ENCODE assay signal across 15 mouse cellular contexts in genomic region chr6:40161381-40161780, GRCm38 (mm10).
"Had no signal": no experiment of that assay in that cellular context is flagged by ENCODE, and none has a peak within 500 bp of the region (broad histone marks: within the 10 kb centered on the region; RNA-seq: fewer than 3 reads in every experiment).

No protein-coding gene starts in this region.

- H3K27ac ChIP-seq: kidney, embryonic 15.5 days; limb, embryonic 10.5 days; liver, embryonic 15.5 days; midbrain, embryonic 13.5 days had no signal

- H3K36me3 ChIP-seq: kidney, embryonic 15.5 days; limb, embryonic 10.5 days; liver, embryonic 15.5 days; midbrain, embryonic 13.5 days had no signal

- H3K9ac ChIP-seq: kidney, embryonic 15.5 days; liver, embryonic 15.5 days; midbrain, embryonic 13.5 days had no signal

- H3K27me3 ChIP-seq: kidney, embryonic 15.5 days; liver, embryonic 15.5 days; midbrain, embryonic 13.5 days had no signal

- H3K4me1 ChIP-seq: kidney, embryonic 15.5 days; limb, embryonic 10.5 days; liver, embryonic 15.5 days had no signal

- H3K4me3 ChIP-seq: kidney, embryonic 15.5 days; limb, embryonic 10.5 days; liver, embryonic 15.5 days; midbrain, embryonic 13.5 days had no signal

- H3K4me2 ChIP-seq: kidney, embryonic 15.5 days; liver, embryonic 11.5 days; liver, embryonic 15.5 days; midbrain, embryonic 13.5 days had no signal

- DNase-seq: kidney, adult 2 months; kidney, postnatal 25 days; layer of hippocampus, postnatal 36 days; lung, adult 2 months; lung, postnatal 36 days; spleen, adult 18-20 months; thymus, adult 2 months; thymus, postnatal 36 days had no signal

- ATAC-seq: intestine, embryonic 16.5 days; lung, postnatal 0 days; midbrain, embryonic 13.5 days had no signal

- H3K9me3 ChIP-seq: kidney, embryonic 15.5 days; limb, embryonic 10.5 days; liver, embryonic 15.5 days; midbrain, embryonic 13.5 days had no signal
